Mouse (Mus musculus) intestine, embryonic 15.5 days (tissue): ENCODE measurements around the gene Heatr3. TPM values are rescaled to one million over a fixed set of nuclear protein-coding genes. Genes with fewer than 3 reads are reported as not detected.
A peak's percentile ranks its signal among the peaks of the same experiment; 100 is the strongest.

ENCODE experiments used
- ATAC-seq: fragments of 200-750 bp; cut with Nextera tagmentation; 2 replicates; pipeline ENCODE4 v1.8.0; 2017; ENCODE audit warnings: moderate TSS enrichment, moderate library complexity
- H3K27ac ChIP-seq: fragments of 300-500 bp; sonication (generic); 2 replicates; pipeline ENCODE4 v1.5.1; 2015; ENCODE audit warnings: mild to moderate bottlenecking, inconsistent platforms
- H3K27me3 ChIP-seq: fragments of 300-500 bp; sonication (generic); replicated peaks from 2 replicates; pipeline ENCODE4 v1.6.1; 2015; ENCODE audit warnings: inconsistent platforms
- H3K36me3 ChIP-seq: fragments of 300-500 bp; sonication (generic); 2 replicates; pipeline ENCODE4 v1.6.1; 2015; ENCODE audit warnings: inconsistent platforms
- H3K4me1 ChIP-seq: fragments of 300-500 bp; sonication (generic); replicated peaks from 2 replicates; pipeline ENCODE4 v1.6.1; 2015; ENCODE audit warnings: inconsistent platforms
- H3K4me2 ChIP-seq: fragments of 300-500 bp; sonication (generic); replicated peaks from 2 replicates; pipeline ENCODE4 v1.6.1; 2015; ENCODE audit warnings: mild to moderate bottlenecking, inconsistent platforms
- H3K4me3 ChIP-seq: fragments of 300-500 bp; sonication (generic); replicated peaks from 2 replicates; pipeline ENCODE4 v1.5.1; 2015; ENCODE audit warnings: inconsistent platforms
- H3K9ac ChIP-seq: fragments of 300-500 bp; sonication (generic); 2 replicates; pipeline ENCODE4 v1.6.1; 2015; ENCODE audit warnings: inconsistent platforms
- H3K9me3 ChIP-seq: fragments of 300-500 bp; sonication (generic); 2 replicates; pipeline ENCODE4 v1.6.1; 2016; ENCODE audit warnings: inconsistent platforms
- WGBS: fragments of 180-500 bp; shearing (Covaris S2); methylation state at CpG from one replicate; pipeline ENCODE4 v1.1.7; 2015; 5-methylcytosine and 5-hydroxymethylcytosine counted together
- polyA plus RNA-seq: library from polyadenylated mRNA; unstranded; fragments of >200 nt; fragmentation: Nextera tagmentation; extraction: Ambion mirVana; gene quantifications from 2 replicates; pipeline ENCODE4 v1.2.1, GENCODE M21; 2015

Gene Heatr3
- 39.5 and 41.0 TPM in 2 replicates for polyA plus RNA-seq

DNA sequence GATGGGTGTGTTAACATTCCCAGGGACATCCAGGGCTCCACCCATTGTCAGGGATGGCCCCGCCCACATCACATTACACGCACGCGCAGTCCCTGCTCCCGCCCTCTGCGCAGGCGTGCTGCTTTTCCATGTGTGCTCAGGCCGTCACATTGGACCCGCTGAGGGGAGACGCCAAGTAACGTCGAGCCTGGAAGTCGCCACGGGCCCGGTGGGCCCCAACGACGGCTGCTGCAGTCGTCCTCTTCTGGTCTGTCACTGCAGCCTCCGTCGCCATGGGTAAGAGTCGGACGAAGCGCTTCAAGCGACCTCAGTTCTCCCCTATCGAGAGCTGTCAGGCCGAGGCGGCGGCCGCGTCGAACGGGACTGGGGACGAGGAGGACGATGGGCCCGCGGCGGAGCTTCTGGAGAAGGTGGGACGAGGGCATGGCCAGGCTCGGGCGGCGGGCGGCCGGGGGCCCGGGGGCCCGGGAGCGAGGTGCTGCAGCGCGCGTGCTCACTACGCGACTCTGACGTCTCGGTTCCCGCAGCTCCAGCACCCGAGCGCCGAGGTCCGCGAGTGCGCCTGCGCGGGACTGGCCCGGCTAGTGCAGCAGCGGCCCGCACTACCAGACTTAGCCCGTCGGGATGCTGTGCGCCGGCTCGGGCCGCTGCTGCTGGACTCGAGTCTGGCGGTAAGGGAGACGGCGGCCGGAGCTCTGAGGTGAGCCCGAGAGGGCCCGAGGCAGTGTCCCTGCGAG lies at the start of gene Heatr3:
TSS of gene Heatr3 (plus strand) at position 108 of the 737 bp plus-strand sequence.
- Histone ChIP-seq H3K4me3 (peak within 1 kb of the TSS; percentile 66), H3K36me3 (0 out of 2 replicates have a peak, but pooled peaks cover 7% of the 10 kb centered on the region), H3K4me1 (0 out of 2 replicates have a peak, but pooled peaks cover 8% of the 10 kb centered on the region), H3K9ac (peak within 1 kb of the TSS; percentile 75), H3K27ac (peak within 1 kb of the TSS; percentile 89), H3K27me3 (no peaks in the 10 kb centered on the region), H3K9me3 (no peaks in the 10 kb centered on the region), H3K4me2 (peak within 1 kb of the TSS; percentile 75)
- peak; percentile 99 for ATAC-seq
- WGBS, result under 1% methylated on average over 79 of the region's 79 CpGs

DNA sequence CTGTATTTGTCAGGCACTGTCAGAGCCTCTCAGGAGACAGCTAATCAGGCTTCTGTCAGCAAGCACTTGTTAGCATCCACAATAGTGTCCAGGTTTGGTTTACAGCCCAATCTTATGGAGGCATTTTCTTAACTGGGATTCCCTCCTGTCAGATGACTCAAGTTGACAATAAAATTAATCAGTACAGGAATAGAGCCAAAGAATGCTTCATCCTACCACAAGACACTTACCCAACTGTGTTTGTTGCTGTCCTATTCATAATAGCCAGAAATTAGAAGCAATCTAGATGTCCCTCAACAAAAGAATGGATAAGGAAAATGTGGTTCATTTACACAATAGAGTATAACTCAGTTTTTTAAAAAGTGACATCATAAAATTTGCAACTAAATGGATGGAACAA lies 49.6 kb upstream of the Heatr3 start:
- Histone ChIP-seq H3K9ac (no peak overlapping the region), H3K4me1 (no peaks in the 10 kb centered on the region), H3K4me3 (no peak overlapping the region), H3K9me3 (no peaks in the 10 kb centered on the region), H3K27me3 (no peaks in the 10 kb centered on the region), H3K27ac (no peak overlapping the region), H3K36me3 (no peaks in the 10 kb centered on the region), H3K4me2 (no peak overlapping the region)
- no peak for ATAC-seq

DNA sequence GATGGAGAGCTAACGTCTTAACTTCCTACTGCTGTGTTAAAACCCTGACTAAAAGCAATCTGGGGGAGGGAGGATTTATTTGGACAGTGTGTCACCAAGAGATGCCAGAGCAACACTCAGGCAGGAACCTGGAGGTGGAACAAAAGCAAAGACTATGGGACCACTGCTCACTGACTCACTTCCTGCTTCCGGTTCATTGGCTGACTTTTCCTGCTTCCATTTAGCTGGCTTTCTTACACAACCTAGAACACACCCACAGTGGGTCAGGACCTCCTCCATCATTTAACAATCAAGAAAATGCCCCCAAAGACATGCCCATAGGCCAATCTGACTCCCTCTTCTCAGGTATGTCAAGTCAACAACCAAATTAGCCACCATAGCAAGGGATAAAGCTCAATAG lies 46.0 kb upstream of the Heatr3 start:
- WGBS, result 86% methylated on average over 2 of the region's 2 CpGs
- no peaks in the 10 kb centered on the region for H3K36me3 ChIP-seq
- H3K4me2 ChIP-seq, result no peak overlapping the region
- no peak overlapping the region for H3K4me3 ChIP-seq
- no peaks in the 10 kb centered on the region for H3K9me3 ChIP-seq
- H3K27me3 ChIP-seq, result no peaks in the 10 kb centered on the region
- ATAC-seq, result no peak
- no peak overlapping the region for H3K9ac ChIP-seq
- no peak overlapping the region for H3K27ac ChIP-seq
- no peaks in the 10 kb centered on the region for H3K4me1 ChIP-seq

DNA sequence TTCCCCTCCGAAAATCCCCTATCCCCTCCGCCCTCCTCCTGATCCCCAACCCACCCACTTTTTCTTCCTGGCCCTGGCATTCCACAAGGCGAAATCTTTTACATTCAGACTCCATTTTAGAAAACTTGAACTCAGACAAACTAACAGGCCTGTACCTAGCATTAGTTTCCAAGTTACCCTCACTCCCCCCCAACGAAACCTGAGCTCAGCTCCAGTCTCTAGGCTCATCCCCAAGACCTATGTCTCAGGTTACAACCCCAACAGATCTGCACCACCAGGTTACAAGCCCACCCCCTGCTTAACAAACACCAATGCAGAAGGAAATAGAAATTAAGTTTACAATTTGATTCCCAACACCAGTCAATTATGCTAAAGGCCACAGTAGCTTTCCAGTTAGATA lies 44.3 kb upstream of the Heatr3 start:
- 71% methylated on average over 4 of the region's 4 CpGs for WGBS

DNA sequence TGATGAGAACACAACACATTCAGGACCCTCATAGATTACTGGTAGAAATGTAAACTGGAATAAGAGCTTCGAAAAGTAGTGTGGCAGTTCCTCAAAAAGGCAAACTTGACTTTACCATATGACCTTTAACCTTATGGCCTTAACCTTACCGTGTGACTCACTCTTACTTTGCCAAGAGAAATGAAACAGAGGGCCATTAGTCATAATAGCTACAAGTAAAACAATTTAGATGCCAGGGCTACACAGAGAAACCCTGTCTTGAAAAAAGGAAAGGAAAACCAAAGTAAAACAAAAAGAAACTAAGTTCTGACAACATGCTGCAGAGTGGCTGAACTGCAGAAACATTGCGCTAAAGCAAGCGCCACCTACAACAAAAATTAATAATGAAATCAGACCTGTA lies 38.8 kb upstream of the Heatr3 start:
- Histone ChIP-seq H3K4me1 (no peaks in the 10 kb centered on the region), H3K27ac (no peak overlapping the region), H3K36me3 (no peaks in the 10 kb centered on the region), H3K9me3 (no peaks in the 10 kb centered on the region), H3K9ac (no peak overlapping the region), H3K27me3 (no peaks in the 10 kb centered on the region), H3K4me2 (no peak overlapping the region), H3K4me3 (no peak overlapping the region)
- no peak for ATAC-seq
- WGBS, result 72% methylated on average over 4 of the region's 4 CpGs

More for the DNA sequence above, 44.3 kb upstream of the Heatr3 start:
- Histone ChIP-seq H3K4me2 (no peak overlapping the region), H3K9me3 (no peaks in the 10 kb centered on the region), H3K36me3 (no peaks in the 10 kb centered on the region), H3K4me1 (no peaks in the 10 kb centered on the region), H3K27ac (no peak overlapping the region), H3K4me3 (no peak overlapping the region), H3K27me3 (no peaks in the 10 kb centered on the region), H3K9ac (no peak overlapping the region)
- ATAC-seq, result no peak

DNA sequence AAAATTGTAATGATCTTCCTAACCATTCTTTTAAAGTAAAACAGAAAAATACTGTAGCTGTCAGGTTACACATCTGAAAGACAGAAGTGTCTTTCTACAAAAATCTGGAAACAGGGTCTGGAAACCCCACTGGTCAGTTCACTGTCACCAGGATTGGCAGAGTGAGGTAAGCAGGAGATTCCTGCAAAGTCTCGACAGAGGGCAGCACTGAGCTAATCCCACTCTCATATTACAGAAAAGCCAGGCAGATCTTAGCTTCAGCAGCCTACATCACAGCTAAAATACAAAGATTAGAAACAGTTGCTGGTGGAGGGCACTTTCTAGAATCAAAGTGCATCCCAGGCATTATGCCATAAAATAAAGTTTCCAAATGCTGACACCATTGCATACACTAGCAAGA lies 38.1 kb upstream of the Heatr3 start:
- Histone ChIP-seq H3K27ac (no peak overlapping the region), H3K9me3 (no peaks in the 10 kb centered on the region), H3K4me2 (no peak overlapping the region), H3K4me1 (no peaks in the 10 kb centered on the region), H3K9ac (no peak overlapping the region), H3K36me3 (no peaks in the 10 kb centered on the region), H3K4me3 (no peak overlapping the region), H3K27me3 (no peaks in the 10 kb centered on the region)
- no peak for ATAC-seq
- 2% methylated on average over 1 of the region's 1 CpGs for WGBS

DNA sequence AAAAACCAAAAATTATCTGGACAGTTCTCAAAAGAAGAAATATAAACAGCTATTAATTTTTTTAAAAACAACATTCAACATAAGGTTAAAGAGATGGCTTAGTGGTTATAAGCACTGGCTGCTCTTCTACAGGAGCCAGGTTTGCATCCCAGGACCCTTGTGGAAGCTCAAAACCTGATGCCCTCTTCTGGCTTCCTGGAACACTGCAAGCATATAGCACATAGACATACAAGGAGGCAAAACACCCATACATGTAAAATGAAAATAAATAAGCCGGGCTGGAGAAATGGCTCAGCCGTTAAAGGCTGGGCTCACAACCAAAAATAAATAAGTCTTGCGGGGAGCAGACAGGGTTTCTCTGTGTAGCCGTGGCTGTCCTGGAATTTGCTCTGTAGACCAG lies 28.4 kb upstream of the Heatr3 start:
- Histone ChIP-seq H3K9ac (no peak overlapping the region), H3K4me2 (no peak overlapping the region), H3K36me3 (no peaks in the 10 kb centered on the region), H3K27me3 (no peaks in the 10 kb centered on the region), H3K27ac (no peak overlapping the region), H3K4me1 (no peaks in the 10 kb centered on the region), H3K9me3 (no peaks in the 10 kb centered on the region), H3K4me3 (no peak overlapping the region)
- 91% methylated on average over 4 of the region's 4 CpGs for WGBS
- no peak for ATAC-seq

DNA sequence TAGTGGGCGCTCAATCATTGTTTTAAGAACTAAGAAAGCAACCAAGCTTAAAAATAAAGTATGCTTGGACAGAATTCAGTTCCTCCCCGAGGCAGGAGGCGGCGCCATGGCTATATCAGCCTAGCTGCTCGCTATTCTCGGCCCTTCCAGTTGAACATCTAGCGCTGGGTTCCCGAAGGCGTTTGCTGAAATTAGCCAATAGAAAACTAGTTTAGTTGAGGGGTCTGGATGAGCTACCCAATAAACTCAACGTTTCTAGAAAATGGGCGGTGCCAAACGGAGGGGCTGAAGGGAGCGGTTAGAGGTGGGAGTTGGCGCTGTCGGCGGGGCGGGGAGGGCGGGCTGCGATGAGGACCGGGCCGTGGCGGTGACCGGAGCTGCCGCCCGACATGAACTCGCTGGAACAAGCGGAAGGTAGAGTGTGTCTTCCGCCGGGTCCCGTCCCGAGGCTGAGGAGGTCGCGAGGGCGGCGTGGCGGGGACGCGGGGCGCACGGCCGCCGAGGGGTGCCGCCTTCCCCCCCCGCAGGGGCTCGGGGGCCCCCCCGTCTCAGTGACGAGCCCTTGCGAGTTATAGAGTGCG lies 19.1 kb upstream of the Heatr3 start, which contains the start of gene Cnep1r1:
TSS of gene Cnep1r1 (plus strand) at position 314 of the 581 bp plus-strand sequence.
- H3K9ac ChIP-seq, result peak within 1 kb of the TSS; percentile 94
- peak within 1 kb of the TSS; percentile 81 for H3K27ac ChIP-seq
- H3K9me3 ChIP-seq, result no peaks in the 10 kb centered on the region
- H3K27me3 ChIP-seq, result no peaks in the 10 kb centered on the region
- no peaks in the 10 kb centered on the region for H3K4me1 ChIP-seq
- WGBS, result under 1% methylated on average over 49 of the region's 49 CpGs
- no peaks in the 10 kb centered on the region for H3K36me3 ChIP-seq
- peak within 1 kb of the TSS; percentile 98 for H3K4me3 ChIP-seq
- peak within 1 kb of the TSS; percentile 50 for H3K4me2 ChIP-seq
- peak; percentile 98 for ATAC-seq

DNA sequence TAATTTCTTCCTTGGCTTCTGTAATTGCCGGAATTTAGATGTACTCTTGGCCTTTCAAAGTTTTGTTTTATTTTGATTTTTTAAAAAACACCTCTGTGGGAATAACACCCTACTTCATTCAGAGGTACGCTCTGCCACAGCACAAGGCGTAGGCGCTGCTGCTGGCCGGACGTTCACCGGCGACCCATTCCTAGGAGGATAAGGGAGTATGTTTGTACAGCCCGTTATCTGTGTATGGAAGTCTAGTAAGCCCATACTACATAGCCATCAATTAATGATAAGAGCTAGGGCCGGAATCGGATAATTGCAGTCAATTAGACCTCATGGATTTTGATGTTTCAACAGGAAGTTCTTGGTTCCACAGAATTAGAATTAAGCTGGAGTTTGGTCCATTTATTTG lies 18.6 kb upstream of the Heatr3 start:
- Histone ChIP-seq H3K27ac (peak overlapping the region; percentile 81; the same call in 1 of the 2 replicates), H3K4me3 (peak overlapping the region; percentile 98), H3K9ac (peak overlapping the region; percentile 94), H3K4me1 (no peaks in the 10 kb centered on the region), H3K27me3 (no peaks in the 10 kb centered on the region), H3K4me2 (peak overlapping the region; percentile 50), H3K36me3 (0 out of 2 replicates have a peak, but pooled peaks cover 1% of the 10 kb centered on the region), H3K9me3 (no peaks in the 10 kb centered on the region)
- ATAC-seq, result peak; percentile 60
- WGBS, result 2% methylated on average over 11 of the region's 11 CpGs

DNA sequence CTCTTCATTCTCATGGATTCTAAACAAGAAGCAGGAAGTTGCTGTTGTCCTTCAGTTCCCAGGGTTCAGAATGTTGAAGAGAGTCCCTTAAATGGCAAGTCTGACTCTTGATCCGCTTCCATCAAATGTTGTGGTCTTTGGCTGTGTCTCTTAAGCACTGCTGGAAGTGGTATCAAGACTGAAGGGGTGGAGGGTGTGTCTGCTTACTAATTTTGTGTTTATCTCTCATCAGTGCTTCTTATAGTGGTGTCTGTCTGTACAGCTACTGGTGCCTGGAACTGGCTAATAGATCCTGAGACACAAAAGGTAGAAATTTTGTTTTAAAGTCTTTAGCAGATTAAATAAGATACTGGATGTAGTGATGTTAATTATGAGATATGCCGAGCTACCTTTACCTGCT lies 12.8 kb upstream of the Heatr3 start:
- Histone ChIP-seq H3K4me2 (no peak overlapping the region), H3K27ac (no peak overlapping the region), H3K4me1 (no peaks in the 10 kb centered on the region), H3K9ac (no peak overlapping the region), H3K9me3 (no peaks in the 10 kb centered on the region), H3K27me3 (no peaks in the 10 kb centered on the region), H3K36me3 (0 out of 2 replicates have a peak, but pooled peaks cover 3% of the 10 kb centered on the region), H3K4me3 (no peak overlapping the region)
- WGBS, result 89% methylated on average over 2 of the region's 2 CpGs
- no peak for ATAC-seq

DNA sequence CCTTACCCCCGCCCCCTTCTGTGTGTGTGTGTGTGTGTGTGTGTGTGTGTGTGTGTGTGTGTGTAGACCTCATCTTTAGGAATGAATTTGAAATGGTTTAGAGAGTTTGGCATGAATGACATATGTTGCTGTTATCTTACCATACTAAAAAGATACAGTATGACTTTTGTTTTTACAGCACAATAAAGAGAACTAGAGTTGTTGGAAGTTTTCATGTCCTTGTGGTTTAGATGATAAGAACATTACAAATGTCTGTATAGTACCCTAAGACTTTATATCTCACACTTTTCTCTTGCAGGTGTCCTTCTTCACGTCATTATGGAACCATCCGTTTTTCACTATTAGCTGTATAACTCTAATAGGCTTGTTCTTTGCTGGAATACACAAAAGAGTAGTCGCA lies 8.3 kb upstream of the Heatr3 start:
- no peaks in the 10 kb centered on the region for H3K4me1 ChIP-seq
- H3K4me3 ChIP-seq, result no peak overlapping the region
- no peaks in the 10 kb centered on the region for H3K9me3 ChIP-seq
- no peak overlapping the region for H3K27ac ChIP-seq
- no peaks in the 10 kb centered on the region for H3K27me3 ChIP-seq
- WGBS, result 90% methylated on average over 4 of the region's 4 CpGs
- no peak for ATAC-seq
- H3K36me3 ChIP-seq, result 0 out of 2 replicates have a peak, but pooled peaks cover 4% of the 10 kb centered on the region
- no peak overlapping the region for H3K4me2 ChIP-seq
- no peak overlapping the region for H3K9ac ChIP-seq

DNA sequence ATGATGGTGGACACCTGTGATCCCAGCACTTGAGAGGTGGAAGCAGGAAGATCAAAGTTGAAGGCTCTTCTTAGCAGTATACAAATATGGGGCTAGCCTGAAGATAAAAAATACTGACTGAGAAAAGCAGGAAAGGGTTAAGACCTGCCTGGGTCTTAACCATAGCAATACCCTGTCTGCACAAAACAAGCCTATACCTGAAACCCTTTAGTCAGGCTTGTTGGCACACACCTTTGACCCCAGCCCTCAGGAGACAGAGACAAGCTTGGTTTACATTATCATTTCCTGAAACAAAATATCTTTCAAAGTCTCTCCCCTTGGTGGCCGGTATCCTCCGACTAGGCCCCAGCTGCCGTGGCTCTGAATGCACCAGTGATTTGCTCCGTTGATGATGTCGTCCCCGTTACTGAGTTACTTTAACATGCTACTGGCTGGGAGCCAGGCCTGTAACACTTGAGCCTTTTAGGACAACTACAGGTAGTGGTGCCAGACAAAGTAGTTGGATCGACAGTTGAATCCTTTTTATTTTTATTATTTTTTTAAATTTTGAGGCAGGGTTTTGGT lies 6.8 kb upstream of the Heatr3 start:
- Histone ChIP-seq H3K4me3 (no peak overlapping the region), H3K36me3 (0 out of 2 replicates have a peak, but pooled peaks cover 4% of the 10 kb centered on the region), H3K9ac (no peak overlapping the region), H3K4me2 (no peak overlapping the region), H3K9me3 (no peaks in the 10 kb centered on the region), H3K27ac (no peak overlapping the region), H3K27me3 (no peaks in the 10 kb centered on the region), H3K4me1 (no peaks in the 10 kb centered on the region)
- whole genome bisulfite sequencing, result 45% methylated on average over 7 of the region's 7 CpGs
- ATAC-seq, result no peak
